Mouse (Mus musculus) heart, adult 2 months (tissue): Measurements from ENCODE around the gene Syn3. TPM values are rescaled to one million over a fixed set of nuclear protein-coding genes. Genes with fewer than 3 reads are reported as not detected.
"Not testable (repeated sequence)": the region's sequence is repeated elsewhere in the genome, so short reads cannot be mapped to it uniquely, and the experiment has no call there.

ENCODE experiments used
- DNase-seq, 2 experiments: peaks; one replicate each; pipeline ENCODE4 v3.0.0; 2021
- H3K27ac ChIP-seq: fragments of 200-600 bp; 2 replicates; pipeline ENCODE4 v1.8.1; 2022
- H3K27me3 ChIP-seq: fragments of 200-500 bp; 2 replicates; pipeline ENCODE4 v1.6.1; 2012; ENCODE audit warnings: mild to moderate bottlenecking, low read length, inconsistent platforms, mixed read lengths; ENCODE audit not compliant: control insufficient read depth, insufficient read depth
- H3K36me3 ChIP-seq: fragments of 200-500 bp; 2 replicates; pipeline ENCODE4 v1.6.1; 2012; ENCODE audit warnings: low read length, inconsistent platforms; ENCODE audit not compliant: control insufficient read depth, insufficient read depth
- H3K4me1 ChIP-seq: fragments of 200-500 bp; 2 replicates; pipeline ENCODE4 v1.6.1; 2011; ENCODE audit warnings: low read length; ENCODE audit not compliant: control insufficient read depth, insufficient read depth
- H3K4me3 ChIP-seq: fragments of 200-600 bp; 2 replicates; pipeline ENCODE4 v1.8.1; 2022
- H3K79me2 ChIP-seq: fragments of 200-500 bp; replicated peaks from 2 replicates; pipeline ENCODE4 v1.6.1; 2012; ENCODE audit warnings: mild to moderate bottlenecking, inconsistent platforms, low read length, moderate library complexity, mixed read lengths; ENCODE audit not compliant: control insufficient read depth, insufficient read depth
- H3K9ac ChIP-seq: fragments of 200-500 bp; 2 replicates; pipeline ENCODE4 v1.6.1; 2012; ENCODE audit warnings: low read depth, mild to moderate bottlenecking, control low read depth, inconsistent platforms, low read length, mixed read lengths
- CTCF ChIP-seq: fragments of 200-600 bp; IDR thresholded peaks from 2 replicates; pipeline ENCODE4 v1.8.1; 2022; ENCODE audit warnings: antibody characterized with exemption, mild to moderate bottlenecking, moderate library complexity
- EP300 ChIP-seq: fragments of 200-500 bp; IDR thresholded peaks from 2 replicates; pipeline ENCODE4 v1.6.1; 2011; ENCODE audit warnings: low read depth, low read length, control low read depth; ENCODE audit not compliant: insufficient read depth
- POLR2A ChIP-seq: fragments of 200-500 bp; IDR thresholded peaks from 2 replicates; pipeline ENCODE4 v1.6.1; 2011; ENCODE audit warnings: mild to moderate bottlenecking, low read depth, low read length, control low read depth; ENCODE audit not compliant: insufficient read depth
- WGBS: fragments of 180-500 bp; shearing (Covaris S2); methylation state at CpG from one replicate; pipeline ENCODE4 v1.1.7; 2018; 5-methylcytosine and 5-hydroxymethylcytosine counted together
- intact Hi-C: fragments of 180-260 bp; cut with DNase I; formaldehyde crosslinking; loops from one replicate; pipeline ENCODE4 v1.15.1; 2025
- polyA plus RNA-seq: library from polyadenylated mRNA; depleted of rRNA; stranded (reverse); fragments of >200 nt; gene quantifications from 2 replicates; pipeline ENCODE4 v1.2.3, GENCODE M21; 2012
- total RNA-seq, 2 experiments: library from RNA; stranded (reverse); gene quantifications; 2 replicates each; pipeline ENCODE4 v1.2.3; 2021

The Syn3 gene
- total and polyA plus RNA-seq, 3 experiments, result 0.31 to 0.75 (median 0.41) TPM

DNA sequence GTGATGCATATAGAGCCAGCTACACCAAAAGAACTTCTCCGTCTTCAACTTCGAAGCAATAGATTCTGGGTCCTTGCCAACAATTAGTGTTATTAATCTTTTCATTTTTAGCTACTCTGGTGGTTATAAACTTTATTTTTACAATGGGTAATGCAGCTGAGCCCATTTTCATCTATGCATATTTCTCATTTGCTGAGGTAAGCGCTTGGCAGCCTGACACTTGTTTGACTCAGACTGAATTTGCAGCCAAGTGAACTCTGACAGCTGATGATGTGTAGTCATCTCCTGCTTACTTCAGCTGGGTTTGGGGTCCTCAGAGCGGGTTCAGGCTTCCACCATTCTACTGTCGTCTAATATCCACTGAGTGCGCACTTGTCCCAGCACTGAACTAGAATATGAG is 369.6 kb downstream of the Syn3 start:
- H3K27ac ChIP-seq, result no peak overlapping the region
- intact Hi-C loops, result no loop called here
- no peaks in the 10 kb centered on the region for H3K27me3 ChIP-seq
- no peak overlapping the region for H3K9ac ChIP-seq
- H3K79me2 ChIP-seq, result no peaks in the 10 kb centered on the region
- TF ChIP-seq POLR2A, result no peak
- TF ChIP-seq CTCF, result no peak
- no peak for TF ChIP-seq EP300
- H3K36me3 ChIP-seq, result no peaks in the 10 kb centered on the region
- WGBS, result 82% methylated on average over 6 of the region's 6 CpGs
- DNase-seq, result no peak
- no peaks in the 10 kb centered on the region for H3K4me1 ChIP-seq
- H3K4me3 ChIP-seq, result no peak overlapping the region

DNA sequence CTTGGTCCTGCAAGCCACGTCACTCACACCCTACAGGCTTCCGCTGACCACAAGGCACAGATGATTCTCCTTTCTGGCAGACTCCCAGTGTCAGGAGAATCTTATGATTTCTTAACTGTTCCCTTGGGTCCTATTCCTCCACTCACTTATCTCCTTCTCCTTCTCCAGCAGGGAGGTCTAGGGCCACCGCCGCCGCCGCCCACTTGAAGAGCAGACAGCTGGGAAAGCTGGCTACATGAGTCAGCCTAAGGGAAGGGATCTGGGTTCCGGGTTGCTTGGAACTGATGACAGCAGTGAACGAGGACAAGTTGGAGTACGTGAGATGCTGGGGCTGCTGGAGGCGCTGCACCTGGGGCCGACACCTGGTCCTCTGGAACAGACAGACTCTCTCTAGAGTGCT is 372.2 kb downstream of the Syn3 start:
- Histone ChIP-seq H3K27me3 (no peaks in the 10 kb centered on the region), H3K36me3 (no peaks in the 10 kb centered on the region), H3K27ac (no peak overlapping the region), H3K9ac (no peak overlapping the region), H3K79me2 (no peaks in the 10 kb centered on the region), H3K4me3 (no peak overlapping the region), H3K4me1 (peaks cover 2% of the 10 kb centered on the region; the same call in 1 of the 2 replicates)
- peak in 1 of 2 experiments; percentile 39 for DNase-seq
- intact Hi-C loops, result no loop called here
- WGBS, result 65% methylated on average over 11 of the region's 11 CpGs
- TF ChIP-seq EP300, result no peak
- no peak for TF ChIP-seq POLR2A
- no peak for TF ChIP-seq CTCF

DNA sequence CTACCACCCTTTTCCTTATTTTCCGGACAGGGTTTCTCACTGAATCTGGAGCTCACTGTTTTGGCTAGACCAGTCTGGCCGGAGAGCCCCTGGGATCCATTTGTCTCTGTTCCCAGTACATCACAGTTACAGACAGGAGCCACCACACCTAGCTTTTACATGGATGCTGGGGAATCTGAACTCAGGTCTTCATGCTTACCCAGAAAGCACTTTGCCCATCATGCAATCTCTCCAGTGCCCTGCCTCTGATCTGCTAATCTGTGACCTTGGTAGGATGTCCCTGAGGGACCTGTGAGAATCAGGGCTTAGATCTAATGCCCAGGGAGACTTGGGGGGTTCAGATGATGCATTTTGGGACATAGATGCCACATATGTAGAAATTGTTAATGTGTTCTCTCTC is 373.3 kb downstream of the Syn3 start:
- peaks cover 2% of the 10 kb centered on the region; the same call in 1 of the 2 replicates for H3K4me1 ChIP-seq
- H3K27me3 ChIP-seq, result no peaks in the 10 kb centered on the region
- 94% methylated on average over 2 of the region's 2 CpGs for WGBS
- DNase-seq, result no peak
- H3K27ac ChIP-seq, result no peak overlapping the region
- no peak overlapping the region for H3K9ac ChIP-seq
- no peaks in the 10 kb centered on the region for H3K79me2 ChIP-seq
- intact Hi-C loops, result no loop called here
- no peaks in the 10 kb centered on the region for H3K36me3 ChIP-seq
- TF ChIP-seq POLR2A (no peak), EP300 (no peak), CTCF (no peak)
- no peak overlapping the region for H3K4me3 ChIP-seq

- H3K27ac ChIP-seq, result peak overlapping the region; percentile 47
- 50% methylated on average over 4 of the region's 4 CpGs for WGBS
- no peak overlapping the region for H3K4me3 ChIP-seq
- peaks cover 2% of the 10 kb centered on the region; the same call in 1 of the 2 replicates for H3K4me1 ChIP-seq
- H3K36me3 ChIP-seq, result no peaks in the 10 kb centered on the region
- intact Hi-C loops, result no loop called here
- H3K9ac ChIP-seq, result no peak overlapping the region
- DNase-seq, result no peak
- no peaks in the 10 kb centered on the region for H3K27me3 ChIP-seq
- H3K79me2 ChIP-seq, result no peaks in the 10 kb centered on the region
- TF ChIP-seq CTCF, result no peak
- TF ChIP-seq POLR2A, result no peak
- no peak for TF ChIP-seq EP300
Measured at GRCm38 (mm10) chr10:86124115-86124514, 374.6 kb downstream of the Syn3 start.

DNA sequence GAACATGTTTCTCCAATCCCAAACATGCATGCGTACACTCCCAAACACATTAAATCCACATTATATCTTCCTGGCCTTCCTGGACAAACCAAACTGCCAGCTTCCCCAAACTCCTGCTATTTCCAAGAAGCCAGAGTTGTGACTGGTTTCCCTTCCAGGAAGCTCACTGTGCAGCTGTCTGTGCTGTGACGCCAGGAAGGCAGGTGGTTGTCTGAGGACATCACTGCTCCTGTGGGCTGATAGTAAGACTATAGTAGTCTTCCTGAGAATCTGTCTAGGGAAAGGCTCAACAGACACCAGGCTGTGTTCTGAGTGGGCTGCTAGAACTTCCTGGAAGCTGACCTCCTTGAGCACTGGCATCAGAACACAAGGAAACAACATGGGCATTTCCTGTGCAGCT is 375.5 kb downstream of the Syn3 start:
- no peaks in the 10 kb centered on the region for H3K36me3 ChIP-seq
- intact Hi-C loops, result no loop called here
- no peak for TF ChIP-seq CTCF
- TF ChIP-seq EP300, result no peak
- TF ChIP-seq POLR2A, result no peak
- H3K27me3 ChIP-seq, result no peaks in the 10 kb centered on the region
- DNase-seq, result no peak
- no peaks in the 10 kb centered on the region for H3K79me2 ChIP-seq
- H3K4me1 ChIP-seq, result peaks cover 2% of the 10 kb centered on the region; the same call in 1 of the 2 replicates
- H3K4me3 ChIP-seq, result no peak overlapping the region
- WGBS, result 58% methylated on average over 2 of the region's 2 CpGs
- H3K27ac ChIP-seq, result peak overlapping the region; percentile 9; the same call in 1 of the 2 replicates
- H3K9ac ChIP-seq, result no peak overlapping the region

- H3K27ac ChIP-seq, H3K79me2 ChIP-seq, H3K36me3 ChIP-seq, DNase-seq, H3K4me3 ChIP-seq, H3K27me3 ChIP-seq, H3K9ac ChIP-seq, H3K4me1 ChIP-seq, intact Hi-C loops: not testable (repeated sequence)
- 92% methylated on average over 10 of the region's 10 CpGs for WGBS
Measured at GRCm38 (mm10) chr10:86122456-86122855, 376.2 kb downstream of the Syn3 start.
